Mouse (Mus musculus): ENCODE results near the gene Faim2. TPM values are rescaled to one million over a fixed set of nuclear protein-coding genes. Genes with fewer than 3 reads are reported as not detected.

The Faim2 gene
- polyA plus RNA-seq, 1 experiment from 2014 or later, result 0.24 TPM

DNA sequence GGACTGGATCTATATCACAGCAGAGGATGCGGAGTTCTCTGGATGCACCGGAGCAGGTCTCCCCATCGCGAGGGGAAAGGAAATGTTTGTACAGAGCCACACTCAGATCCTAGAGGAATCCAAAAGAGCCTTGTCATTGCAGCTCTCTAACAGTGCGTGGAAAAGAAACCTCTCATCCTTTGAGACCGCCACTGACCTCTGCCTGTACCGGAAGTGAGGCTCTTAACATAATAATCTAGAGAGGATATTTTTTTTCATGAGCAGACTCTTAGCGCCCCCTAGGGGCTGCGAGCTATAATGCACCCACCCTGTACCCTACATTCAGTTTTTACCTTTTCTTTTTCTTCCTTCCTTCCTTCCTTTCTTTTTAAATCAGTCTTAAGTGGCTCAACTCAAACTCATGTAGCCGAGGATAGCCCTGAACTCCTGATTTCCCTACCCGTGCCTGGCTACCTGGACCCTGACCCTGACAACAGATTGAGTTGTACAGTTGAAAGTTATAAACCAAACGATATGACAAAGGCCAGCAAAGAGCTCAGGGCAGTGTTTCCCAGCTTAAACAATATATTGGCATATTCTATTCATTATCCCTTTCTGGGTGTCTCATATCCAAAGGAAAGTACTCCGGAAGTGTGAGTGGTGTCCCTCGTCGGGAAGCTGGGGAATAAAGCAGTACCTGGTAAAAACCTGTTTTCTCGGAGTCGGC is 56.8 kb downstream of the Faim2 start:
- H3K9me3 ChIP-seq (replicated peaks; ENCODE audit: control insufficient read depth, low read length), result no peaks in the 10 kb centered on the region
- no peaks in the 10 kb centered on the region; the same call in 1 of the 2 replicates for H3K36me3 ChIP-seq (replicated peaks; ENCODE audit: control insufficient read depth, insufficient read depth, low read depth, low read length)
- no peak overlapping the region for H3K27ac ChIP-seq (replicated peaks; ENCODE audit: low read depth, low read length)
- H3K4me2 ChIP-seq (ENCODE audit: low read depth, low read length), result no peak overlapping the region
- no peak for ATAC-seq (replicated peaks; ENCODE audit: insufficient number of reproducible peaks, low FRiP score, low TSS enrichment, low read depth)
- DNase-seq (ENCODE audit: low spot score), result peak; percentile 71
- no peaks in the 10 kb centered on the region for H3K4me1 ChIP-seq (ENCODE audit: control insufficient read depth, insufficient read depth, low read length)
- WGBS, result 64% methylated on average over 17 of the region's 17 CpGs
- H3K9ac ChIP-seq (replicated peaks; ENCODE audit: low read length), result no peak overlapping the region
- no peaks in the 10 kb centered on the region for H3K27me3 ChIP-seq (ENCODE audit: control insufficient read depth, insufficient read depth, low read length)
- H3K4me3 ChIP-seq (ENCODE audit: low read depth, low read length), result no peak overlapping the region

DNA sequence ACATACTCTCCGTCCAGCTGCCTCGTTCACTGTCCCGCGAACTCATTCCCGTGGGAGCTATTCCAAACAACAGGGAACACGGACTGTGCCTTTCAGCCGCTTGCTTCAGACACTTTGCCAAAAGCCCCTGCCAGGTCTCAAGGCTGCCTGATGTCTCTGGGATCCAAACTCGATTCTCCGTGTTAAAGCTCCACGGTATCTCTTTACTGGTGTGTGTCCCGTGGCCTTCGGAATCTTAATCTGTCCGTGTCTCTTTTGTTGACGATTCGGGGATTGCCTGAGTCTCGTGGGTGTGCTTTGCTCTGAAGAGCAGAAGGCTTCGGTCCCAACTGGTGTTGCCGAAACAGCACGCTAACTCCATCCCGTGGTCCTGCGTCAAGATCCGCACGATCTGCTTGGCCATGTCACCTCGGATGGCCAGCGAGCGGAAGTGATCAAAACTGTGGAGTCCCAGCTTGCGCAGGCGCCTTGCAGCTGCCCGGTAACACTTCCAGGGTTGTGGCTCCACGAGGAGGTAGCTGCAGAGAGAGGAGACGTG is 57.7 kb downstream of the Faim2 start:
- Histone ChIP-seq H3K9ac (replicated peaks; ENCODE audit: low read length) (no peak overlapping the region), H3K4me2 (ENCODE audit: low read depth, low read length) (no peak overlapping the region), H3K27ac (replicated peaks; ENCODE audit: low read depth, low read length) (no peak overlapping the region), H3K4me3 (ENCODE audit: low read depth, low read length) (no peak overlapping the region), H3K9me3 (replicated peaks; ENCODE audit: control insufficient read depth, low read length) (no peaks in the 10 kb centered on the region), H3K27me3 (ENCODE audit: control insufficient read depth, insufficient read depth, low read length) (no peaks in the 10 kb centered on the region), H3K4me1 (ENCODE audit: control insufficient read depth, insufficient read depth, low read length) (no peaks in the 10 kb centered on the region), H3K36me3 (replicated peaks; ENCODE audit: control insufficient read depth, insufficient read depth, low read depth, low read length) (no peaks in the 10 kb centered on the region; the same call in 1 of the 2 replicates)
- no peak for ATAC-seq (replicated peaks; ENCODE audit: insufficient number of reproducible peaks, low FRiP score, low TSS enrichment, low read depth)
- WGBS, result 88% methylated on average over 31 of the region's 31 CpGs
- no peak for DNase-seq (ENCODE audit: low spot score)

DNA sequence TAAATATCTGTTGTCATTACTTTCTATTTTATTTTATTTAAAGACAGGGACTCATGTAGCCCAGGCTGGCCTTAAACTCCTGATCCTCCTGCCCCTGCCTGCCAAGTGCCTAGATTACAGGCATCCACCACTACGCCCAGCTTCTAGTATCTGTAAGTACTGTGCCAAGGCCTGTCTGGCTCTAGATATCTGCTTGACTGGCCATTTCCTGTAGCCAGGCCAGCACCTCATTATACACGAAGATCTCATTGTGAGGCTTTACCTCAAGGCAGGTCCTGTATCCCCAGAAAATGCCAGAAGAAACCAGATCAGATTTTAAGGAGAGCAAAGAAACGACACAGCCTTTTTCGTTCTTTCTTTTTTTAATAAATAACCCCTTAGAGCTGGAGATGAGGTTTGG is 58.2 kb downstream of the Faim2 start:
- Histone ChIP-seq H3K9ac (replicated peaks; ENCODE audit: low read length) (no peak overlapping the region), H3K36me3 (replicated peaks; ENCODE audit: control insufficient read depth, insufficient read depth, low read depth, low read length) (no peaks in the 10 kb centered on the region; the same call in 1 of the 2 replicates), H3K4me2 (ENCODE audit: low read depth, low read length) (no peak overlapping the region), H3K9me3 (replicated peaks; ENCODE audit: control insufficient read depth, low read length) (no peaks in the 10 kb centered on the region), H3K4me3 (ENCODE audit: low read depth, low read length) (no peak overlapping the region), H3K27me3 (ENCODE audit: control insufficient read depth, insufficient read depth, low read length) (no peaks in the 10 kb centered on the region), H3K4me1 (ENCODE audit: control insufficient read depth, insufficient read depth, low read length) (no peaks in the 10 kb centered on the region), H3K27ac (replicated peaks; ENCODE audit: low read depth, low read length) (no peak overlapping the region)
- DNase-seq (ENCODE audit: low spot score) (no peak), ATAC-seq (replicated peaks; ENCODE audit: insufficient number of reproducible peaks, low FRiP score, low TSS enrichment, low read depth) (no peak)
- WGBS, result 96% methylated on average over 4 of the region's 4 CpGs

DNA sequence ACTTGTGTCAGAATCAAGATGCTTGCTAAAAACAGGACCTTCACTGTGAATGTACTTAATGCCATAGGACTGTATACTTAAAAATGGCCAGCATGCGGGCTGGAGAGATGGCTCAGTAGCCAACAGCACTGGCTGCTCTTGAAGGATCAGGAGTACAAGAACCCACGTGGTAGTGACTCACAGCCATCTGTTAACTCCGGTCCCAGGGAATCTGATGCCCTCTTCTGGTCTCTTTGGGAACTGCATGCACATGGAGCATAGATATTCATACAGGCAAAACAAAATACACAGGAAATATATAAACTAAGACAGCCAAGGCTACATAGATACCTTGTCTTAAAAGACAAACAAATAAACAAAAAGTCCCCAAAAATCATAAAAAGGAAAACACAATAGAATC is 58.9 kb downstream of the Faim2 start:
- H3K27me3 ChIP-seq (ENCODE audit: control insufficient read depth, insufficient read depth, low read length), result no peaks in the 10 kb centered on the region
- H3K27ac ChIP-seq (replicated peaks; ENCODE audit: low read depth, low read length), result no peak overlapping the region
- no peak overlapping the region for H3K9ac ChIP-seq (replicated peaks; ENCODE audit: low read length)
- no peaks in the 10 kb centered on the region; the same call in 1 of the 2 replicates for H3K36me3 ChIP-seq (replicated peaks; ENCODE audit: control insufficient read depth, insufficient read depth, low read depth, low read length)
- DNase-seq (ENCODE audit: low spot score), result peak; percentile 72
- H3K4me3 ChIP-seq (ENCODE audit: low read depth, low read length), result no peak overlapping the region
- ATAC-seq (replicated peaks; ENCODE audit: insufficient number of reproducible peaks, low FRiP score, low TSS enrichment, low read depth), result no peak
- no peak overlapping the region for H3K4me2 ChIP-seq (ENCODE audit: low read depth, low read length)
- H3K9me3 ChIP-seq (replicated peaks; ENCODE audit: control insufficient read depth, low read length), result no peaks in the 10 kb centered on the region
- H3K4me1 ChIP-seq (ENCODE audit: control insufficient read depth, insufficient read depth, low read length), result no peaks in the 10 kb centered on the region
- WGBS, result 41% methylated on average over 3 of the region's 3 CpGs

DNA sequence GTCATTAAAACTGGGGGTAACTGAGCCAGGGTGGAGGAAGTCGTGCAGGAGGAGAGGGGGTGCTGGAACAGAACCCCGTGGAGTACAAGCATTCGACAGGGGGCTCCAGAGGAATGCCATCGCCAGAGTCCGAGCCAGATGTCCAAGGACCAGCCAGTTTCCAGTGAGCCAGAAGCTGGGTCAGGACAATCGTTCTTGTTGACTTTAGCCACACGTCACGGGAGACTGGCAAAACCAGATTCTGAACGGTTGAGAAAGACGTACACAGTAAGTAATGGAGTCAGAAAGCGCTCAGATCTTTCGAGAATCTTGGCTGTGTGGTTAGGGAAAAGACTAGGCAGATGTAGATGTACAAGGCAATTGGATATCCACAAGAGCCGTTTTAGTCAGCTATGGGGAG is 64.8 kb downstream of the Faim2 start:
- DNase-seq (ENCODE audit: low spot score) (no peak), ATAC-seq (replicated peaks; ENCODE audit: insufficient number of reproducible peaks, low FRiP score, low TSS enrichment, low read depth) (no peak)
- Histone ChIP-seq H3K4me2 (ENCODE audit: low read depth, low read length) (no peak overlapping the region), H3K4me3 (ENCODE audit: low read depth, low read length) (no peak overlapping the region), H3K4me1 (ENCODE audit: control insufficient read depth, insufficient read depth, low read length) (no peaks in the 10 kb centered on the region), H3K36me3 (replicated peaks; ENCODE audit: control insufficient read depth, insufficient read depth, low read depth, low read length) (no peaks in the 10 kb centered on the region), H3K27ac (replicated peaks; ENCODE audit: low read depth, low read length) (no peak overlapping the region), H3K9me3 (replicated peaks; ENCODE audit: control insufficient read depth, low read length) (no peaks in the 10 kb centered on the region), H3K9ac (replicated peaks; ENCODE audit: low read length) (no peak overlapping the region), H3K27me3 (ENCODE audit: control insufficient read depth, insufficient read depth, low read length) (no peaks in the 10 kb centered on the region)
- WGBS, result 58% methylated on average over 13 of the region's 13 CpGs

DNA sequence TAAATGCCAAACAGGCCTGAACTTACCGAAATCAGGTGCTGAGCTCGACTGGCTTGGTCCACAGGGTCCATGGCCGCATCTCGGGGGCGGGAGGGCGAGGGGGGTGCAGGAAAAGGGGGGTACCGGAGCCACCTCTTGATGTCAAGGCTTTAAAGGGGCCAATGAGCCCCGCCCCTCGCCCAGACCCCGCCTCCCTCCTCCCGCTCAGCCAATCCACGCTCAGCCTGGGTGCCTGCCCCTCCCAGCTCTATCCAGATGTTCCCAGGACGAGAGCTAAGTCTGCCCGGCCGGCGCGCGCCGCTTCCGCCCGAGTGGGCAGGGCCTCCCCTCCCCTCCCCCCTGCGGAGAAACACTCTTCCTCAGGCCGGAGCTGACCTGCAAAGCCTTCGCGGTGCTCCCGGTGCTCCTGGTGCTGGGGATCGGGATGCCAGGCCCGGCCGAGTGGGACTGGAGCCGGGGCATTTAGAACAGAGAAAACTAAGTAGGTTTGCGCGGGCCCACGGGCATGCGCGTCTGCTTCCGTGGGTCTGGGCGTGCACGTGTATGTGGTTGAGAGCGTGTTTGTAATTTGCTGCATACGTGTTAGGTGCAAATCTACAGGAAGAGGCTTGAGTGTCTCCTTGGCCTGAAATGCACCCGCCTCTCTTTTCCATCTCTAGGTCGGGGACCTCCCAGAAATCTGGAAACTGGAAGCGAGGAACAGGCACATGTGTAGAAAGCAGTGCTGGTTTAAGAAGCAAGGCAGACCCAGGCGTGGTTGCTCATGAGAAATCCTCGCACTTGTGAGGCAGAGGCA is 70.2 kb downstream of the Faim2 start, which contains the start of gene Nckap5l:
Nckap5l (minus strand) TSS at position 143 of the 796 bp plus-strand sequence.
- Histone ChIP-seq H3K4me2 (ENCODE audit: low read depth, low read length) (peak within 1 kb of the TSS; percentile 79), H3K4me3 (ENCODE audit: low read depth, low read length) (peak within 1 kb of the TSS; percentile 92), H3K9ac (replicated peaks; ENCODE audit: low read length) (peak within 1 kb of the TSS; percentile 78), H3K27ac (replicated peaks; ENCODE audit: low read depth, low read length) (peak within 1 kb of the TSS; percentile 89), H3K36me3 (replicated peaks; ENCODE audit: control insufficient read depth, insufficient read depth, low read depth, low read length) (no peaks in the 10 kb centered on the region), H3K27me3 (ENCODE audit: control insufficient read depth, insufficient read depth, low read length) (no peaks in the 10 kb centered on the region), H3K4me1 (ENCODE audit: control insufficient read depth, insufficient read depth, low read length) (no peaks in the 10 kb centered on the region; the same call in 1 of the 2 replicates), H3K9me3 (replicated peaks; ENCODE audit: control insufficient read depth, low read length) (no peaks in the 10 kb centered on the region)
- ATAC-seq (replicated peaks; ENCODE audit: insufficient number of reproducible peaks, low FRiP score, low TSS enrichment, low read depth), result peak; percentile 93
- 1% methylated on average over 44 of the region's 45 CpGs for WGBS
- DNase-seq (ENCODE audit: low spot score), result peak; percentile 96

DNA sequence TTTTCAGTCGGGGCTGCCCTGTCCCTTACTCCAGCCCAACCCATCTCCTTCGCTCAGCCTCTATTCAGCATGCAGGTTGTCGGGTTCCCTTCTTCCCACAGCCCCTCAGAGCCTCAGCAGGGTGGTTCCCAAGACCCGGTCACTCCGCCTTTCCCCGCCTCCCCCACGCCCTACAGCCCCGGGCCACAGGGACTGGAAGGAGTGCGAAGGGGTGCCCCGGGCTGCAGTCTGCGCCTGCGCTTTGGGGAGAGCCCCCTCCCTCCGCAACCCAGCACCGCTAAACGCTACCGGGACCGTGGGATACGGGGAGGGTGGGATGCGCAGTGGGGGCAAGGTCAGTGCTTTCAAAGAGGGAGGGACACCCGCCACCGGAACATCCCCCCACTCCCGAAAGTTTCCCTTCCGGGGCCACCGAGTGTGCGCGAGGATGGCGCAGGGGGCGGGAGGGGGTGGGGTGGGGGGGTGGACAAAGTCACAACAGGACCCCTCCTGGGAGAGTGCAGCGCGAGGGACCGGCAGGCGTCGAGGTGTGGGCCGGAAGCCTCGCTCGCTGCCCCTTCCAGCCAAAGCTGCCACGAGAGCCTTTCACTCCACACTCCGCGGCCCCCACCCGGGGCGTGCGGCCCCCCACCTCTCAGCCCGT is 70.9 kb downstream of the Faim2 start:
- H3K27me3 ChIP-seq (ENCODE audit: control insufficient read depth, insufficient read depth, low read length), result no peaks in the 10 kb centered on the region
- no peaks in the 10 kb centered on the region; the same call in 1 of the 2 replicates for H3K4me1 ChIP-seq (ENCODE audit: control insufficient read depth, insufficient read depth, low read length)
- peak overlapping the region; percentile 92 for H3K4me3 ChIP-seq (ENCODE audit: low read depth, low read length)
- H3K27ac ChIP-seq (replicated peaks; ENCODE audit: low read depth, low read length), result peak overlapping the region; percentile 89
- H3K9me3 ChIP-seq (replicated peaks; ENCODE audit: control insufficient read depth, low read length), result no peaks in the 10 kb centered on the region
- H3K9ac ChIP-seq (replicated peaks; ENCODE audit: low read length), result peak overlapping the region; percentile 78
- peak; percentile 77 for ATAC-seq (replicated peaks; ENCODE audit: insufficient number of reproducible peaks, low FRiP score, low TSS enrichment, low read depth)
- under 1% methylated on average over 37 of the region's 43 CpGs for WGBS
- H3K4me2 ChIP-seq (ENCODE audit: low read depth, low read length), result peak overlapping the region; percentile 79
- DNase-seq (ENCODE audit: low spot score), result peak; percentile 78
- no peaks in the 10 kb centered on the region for H3K36me3 ChIP-seq (replicated peaks; ENCODE audit: control insufficient read depth, insufficient read depth, low read depth, low read length)

Measured in embryonic facial prominence, embryonic 11.5 days (tissue).